Mouse (Mus musculus) right cerebral cortex, postnatal 4 days (tissue): ENCODE measurements around the gene Hist1h3g.

ENCODE experiments used
- DNase-seq: peaks from one replicate; pipeline ENCODE4 v3.0.0-alpha.2; 2022

Gene Hist1h3g

GRCm38 (mm10) chr13:23582219-23583056, 47.2 kb downstream of the Hist1h3g start:
- no peak for DNase-seq

DNA sequence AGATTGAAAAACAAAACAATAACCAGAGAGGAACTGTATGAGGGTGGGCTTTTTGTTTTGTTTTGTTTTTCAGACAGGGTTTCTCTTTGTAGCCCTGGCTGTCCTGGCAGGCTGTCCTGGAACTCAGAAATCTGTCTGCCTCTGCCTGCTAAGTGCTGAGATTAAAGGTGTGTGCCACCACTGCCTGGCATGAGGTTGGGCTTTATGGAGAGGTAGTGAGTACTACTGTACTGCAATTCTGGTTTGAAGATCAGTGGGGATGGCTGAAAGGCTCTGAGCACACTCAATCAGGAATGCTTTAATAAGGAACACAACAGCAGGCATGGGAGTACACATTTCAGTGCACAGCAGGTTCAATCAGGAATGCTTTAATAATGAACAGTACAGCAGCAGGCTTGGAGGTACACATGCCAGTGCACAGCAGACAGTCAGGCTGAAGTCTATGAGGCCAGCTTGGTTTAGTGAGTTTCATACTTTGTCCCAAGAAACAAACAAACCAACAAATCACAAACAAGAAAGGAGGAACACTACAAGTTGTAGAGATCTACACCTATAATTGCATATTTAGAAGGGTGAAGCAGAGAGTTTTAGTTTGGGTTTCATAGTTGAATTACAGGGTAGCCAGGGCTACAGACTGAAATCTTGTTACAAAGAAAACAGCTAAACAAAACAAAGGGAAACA, 48.3 kb downstream of the Hist1h3g start:
- DNase-seq, result no peak

DNA sequence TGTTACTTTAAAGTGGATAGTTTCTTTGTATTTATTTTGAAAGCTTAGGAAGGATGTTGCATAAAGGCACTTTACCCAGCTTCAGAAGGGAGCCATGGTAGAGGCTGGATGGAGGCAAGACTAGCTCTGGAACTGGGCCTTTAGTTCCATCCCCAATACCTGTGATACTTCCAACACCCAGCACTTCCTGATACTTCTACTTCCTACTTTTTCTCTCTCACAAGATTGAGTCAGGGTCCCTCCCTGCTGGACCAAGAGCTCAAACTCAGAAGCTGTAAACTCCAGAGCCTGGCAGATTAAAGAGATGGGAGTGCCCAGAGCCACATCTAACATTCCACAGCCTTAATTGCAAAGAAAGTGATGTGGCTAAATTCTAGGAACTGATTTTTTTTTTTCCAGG, 49.1 kb downstream of the Hist1h3g start:
- no peak for DNase-seq

DNA sequence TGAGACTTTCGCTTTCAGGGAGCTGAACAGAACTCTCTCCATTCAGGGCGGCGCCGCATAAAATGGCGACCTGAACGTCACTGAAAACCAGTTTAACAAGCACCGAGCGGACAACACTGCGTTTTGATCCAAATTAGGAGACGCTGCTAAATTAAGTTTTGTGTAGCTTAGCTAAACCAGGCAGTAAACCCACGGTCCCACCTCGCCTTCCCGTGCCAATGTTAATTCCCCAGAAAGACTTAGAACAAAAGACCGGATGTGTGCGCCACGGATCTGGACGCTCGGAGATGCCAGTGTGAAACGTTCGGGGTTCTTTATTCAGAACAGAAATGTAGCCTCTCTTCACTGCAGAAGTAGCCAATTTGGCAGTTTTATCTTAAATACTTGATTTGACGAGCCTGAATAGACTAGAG, 49.8 kb downstream of the Hist1h3g start:
- DNase-seq, result peak; percentile 66
